Mouse (Mus musculus): ENCODE measurements around the gene Anks1.

- no peak for TF ChIP-seq CTCF (IDR thresholded peaks at IDR 0.05; ENCODE audit: control insufficient read depth, insufficient read depth, insufficient replicate concordance, low read depth, low read length)
- TF ChIP-seq POLR2A (IDR thresholded peaks at IDR 0.05; ENCODE audit: control insufficient read depth, low read depth, low read length) = no peak
Observed at GRCm38 (mm10) chr17:27977008-27977636, 68.0 kb downstream of the Anks1 start.
